Mouse (Mus musculus) adrenal gland, adult (tissue): ENCODE data around the gene B230217C12Rik.
A peak's percentile ranks its signal among the peaks of the same experiment; 100 is the strongest.

Experiments
- DNase-seq, 2 experiments: peaks; one replicate each; pipeline ENCODE4 v3.0.0; 2022 to 2023; ENCODE audit warnings: low spot score in 1 of 2; ENCODE audit not compliant: inconsistent age in 2 of 2

B230217C12Rik gene

DNA sequence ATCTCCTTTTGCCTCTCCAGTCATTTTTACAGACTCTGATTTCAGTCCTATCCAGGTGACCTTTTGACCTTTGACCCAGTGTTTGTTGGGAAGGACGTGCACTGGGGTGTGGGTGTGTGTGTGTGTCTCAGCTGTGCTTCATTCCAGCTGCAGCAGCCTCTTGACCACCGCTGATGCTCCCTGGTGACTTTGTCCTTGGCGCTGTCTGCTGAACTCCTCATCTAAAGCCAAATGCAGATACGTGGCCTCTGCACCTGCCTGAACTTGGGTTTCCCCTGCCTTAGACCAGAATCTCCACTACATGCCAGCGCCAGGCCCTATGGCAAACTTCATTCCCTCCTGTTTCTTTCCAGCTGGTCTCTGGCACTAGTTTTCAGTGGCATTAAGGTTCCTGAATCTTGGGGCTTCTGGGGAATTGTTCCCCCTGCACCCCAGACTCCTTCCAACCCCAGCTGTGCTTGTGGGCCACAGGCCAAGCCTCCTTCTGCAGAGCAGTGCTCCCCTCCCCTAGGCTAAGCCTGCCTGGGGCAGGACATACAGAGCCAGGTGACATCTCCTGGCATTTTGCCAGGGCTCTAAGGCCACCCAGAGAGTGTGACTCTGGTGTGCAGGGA, 31.9 kb upstream of the B230217C12Rik start:
- DNase-seq = peak; percentile 66 to 76

DNA sequence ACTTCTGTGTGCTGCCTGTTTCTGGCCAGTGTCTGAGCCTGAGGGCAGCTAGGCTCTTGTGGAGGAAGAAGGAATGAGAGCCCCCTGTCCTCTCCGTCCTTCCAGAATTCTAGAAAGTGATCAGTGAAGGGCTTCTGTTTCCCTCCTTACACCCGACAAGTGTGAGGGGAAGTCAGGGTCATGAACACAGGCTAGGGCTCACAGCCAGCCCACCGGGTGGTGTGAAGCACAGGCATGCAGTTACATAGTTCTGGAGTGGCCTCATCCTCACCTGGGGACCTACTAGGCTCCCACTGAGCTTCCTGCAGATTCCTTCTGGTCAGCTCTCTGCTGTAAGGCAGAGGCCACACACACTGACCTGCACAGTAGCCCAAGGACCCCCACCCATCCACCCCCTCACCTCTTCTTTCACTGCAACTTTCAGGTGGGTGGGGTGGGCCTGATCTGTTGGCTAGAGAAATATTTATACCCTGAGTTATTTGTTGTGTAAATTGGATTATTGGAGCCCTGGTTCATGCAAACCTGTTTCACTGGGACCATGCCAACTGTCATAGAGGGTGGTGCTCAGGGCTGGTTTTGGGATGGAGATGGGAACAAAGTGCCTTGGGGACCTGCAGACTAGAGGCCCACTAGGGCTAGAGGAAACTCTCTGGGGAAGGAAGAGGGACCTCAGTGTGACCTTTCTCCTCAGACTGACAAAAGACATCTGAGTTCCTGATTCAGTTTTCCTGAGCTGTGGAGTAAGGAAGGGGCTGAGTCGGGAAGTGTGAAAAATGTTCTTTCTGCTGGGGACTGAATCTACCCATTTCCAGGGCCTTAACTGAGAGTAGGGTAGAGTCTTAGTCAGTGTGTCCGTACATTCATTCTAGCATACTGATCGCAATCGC, 31.1 kb upstream of the B230217C12Rik start:
- DNase-seq = peak in 1 of 2 experiments; percentile 68

DNA sequence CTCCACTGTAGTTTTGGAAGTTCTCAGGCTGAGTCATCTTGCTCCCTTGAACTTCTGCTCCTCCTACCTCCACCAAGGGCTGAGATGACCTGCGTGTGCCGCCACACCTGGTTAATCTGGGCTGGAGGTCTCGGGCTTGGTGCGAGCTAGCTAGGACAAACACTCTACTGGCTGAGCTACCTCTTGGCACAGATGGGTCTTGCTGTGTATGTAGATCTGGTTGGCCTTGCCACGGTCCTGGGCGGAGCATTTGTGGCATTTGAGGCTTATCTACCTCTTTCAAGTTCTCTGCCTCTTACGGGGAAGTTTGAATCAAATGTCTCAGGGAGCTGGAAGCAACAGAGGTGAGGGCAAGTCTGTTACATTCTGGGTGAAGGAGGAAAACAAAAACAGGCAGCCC, 30.2 kb upstream of the B230217C12Rik start:
- DNase-seq = peak; percentile 75 to 88

DNA sequence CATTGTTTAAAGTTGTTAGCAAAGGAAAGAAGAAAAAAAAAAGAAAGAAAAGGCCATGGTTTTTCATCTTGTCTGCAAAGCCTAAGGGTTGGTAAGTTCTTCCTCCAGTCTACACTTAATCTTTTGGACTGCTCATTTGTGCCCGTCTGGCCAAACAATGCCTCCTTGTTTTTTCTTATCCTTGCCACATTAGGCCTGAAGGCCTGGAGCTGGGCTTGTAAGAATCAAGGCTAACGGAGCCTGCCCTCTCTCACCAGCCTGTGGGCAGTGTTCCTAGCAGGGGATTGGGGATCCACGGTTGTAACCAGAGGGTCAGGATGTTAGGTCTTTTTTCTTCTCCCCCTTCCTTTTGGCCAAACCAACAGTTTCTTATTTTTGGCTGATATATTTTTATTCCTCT, 29.6 kb upstream of the B230217C12Rik start:
- DNase-seq = peak in 1 of 2 experiments; percentile 55

DNA sequence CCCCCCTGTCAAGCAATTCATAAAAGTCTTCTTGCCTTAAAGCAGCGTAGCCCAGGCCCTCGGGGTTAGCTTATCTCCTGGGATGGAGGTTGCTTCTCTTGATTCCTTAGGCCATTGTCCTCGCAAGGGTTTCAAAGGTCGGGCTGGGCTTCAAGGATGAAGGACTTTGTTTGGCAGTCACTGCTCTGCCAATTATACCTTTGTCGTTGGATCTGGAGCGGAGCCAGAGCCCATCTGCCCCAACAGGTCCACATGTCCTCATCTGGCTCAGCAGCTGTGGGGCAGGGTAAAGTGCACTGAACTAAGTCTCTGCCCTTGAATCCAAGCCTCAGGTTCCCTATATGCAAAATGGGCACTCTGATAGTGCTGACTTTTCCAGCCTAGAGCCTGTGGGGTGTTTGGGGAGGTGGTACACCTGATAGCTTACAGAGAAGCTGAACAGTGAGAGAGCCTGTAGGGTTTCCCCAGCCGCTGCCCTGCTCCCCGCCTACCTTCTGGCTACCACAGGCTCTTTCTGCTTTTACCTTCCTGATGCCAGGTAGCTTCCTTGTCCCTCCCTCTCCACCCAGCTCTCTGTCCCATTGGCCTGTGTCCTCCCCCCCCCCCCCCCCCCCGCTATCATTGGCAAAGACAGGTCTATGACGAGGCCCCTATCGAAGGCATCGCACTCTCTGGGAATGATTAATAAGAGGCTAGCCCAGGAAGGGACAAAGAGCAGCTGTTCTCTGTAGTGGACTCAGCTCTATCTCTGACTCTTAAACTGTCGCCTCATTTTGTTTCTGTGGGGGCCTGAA, 28.8 kb upstream of the B230217C12Rik start:
- DNase-seq = peak; percentile 52 to 75

DNA sequence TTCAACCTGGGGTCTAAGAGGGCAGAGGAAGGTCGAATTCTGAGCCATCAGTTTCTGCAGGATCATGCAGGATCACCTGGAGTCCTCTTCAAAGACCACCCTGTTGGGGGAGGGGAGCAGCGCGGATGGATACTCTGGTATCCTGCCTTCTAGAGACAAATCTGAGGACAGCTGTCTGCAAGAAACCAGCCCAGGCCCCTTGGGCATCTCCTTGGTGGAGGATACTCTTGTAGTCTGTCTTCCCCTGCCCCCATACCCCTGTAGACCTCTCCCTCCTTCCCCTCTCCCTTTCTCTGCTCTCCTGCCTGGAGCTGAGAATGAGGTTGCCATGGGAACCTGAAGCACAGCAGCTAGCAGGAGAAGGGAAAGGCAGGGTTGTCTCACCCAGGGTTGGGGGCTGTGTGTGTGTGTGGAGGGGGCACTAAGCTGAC, 28.1 kb upstream of the B230217C12Rik start:
- DNase-seq = peak; percentile 26 to 52

DNA sequence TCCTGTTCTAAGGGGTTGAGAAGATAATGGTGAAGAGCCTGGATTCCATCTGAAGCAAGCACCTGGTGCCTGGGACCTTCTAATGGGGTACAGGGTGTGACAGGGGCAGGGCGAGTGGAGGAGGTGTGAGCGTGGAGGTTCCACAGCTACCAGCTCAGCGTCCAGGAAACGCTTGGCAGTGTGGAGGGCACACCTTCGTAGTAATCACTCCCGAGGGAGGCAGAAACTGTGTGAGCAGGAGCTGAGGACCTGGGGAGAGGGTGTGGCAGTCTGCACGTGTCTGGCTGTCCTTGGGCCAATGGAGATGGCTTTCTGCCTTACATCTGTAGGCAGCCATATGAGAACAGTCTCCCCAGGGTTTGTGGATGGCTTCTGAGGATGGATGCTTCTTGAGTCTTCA, 27.5 kb upstream of the B230217C12Rik start:
- no peak for DNase-seq

DNA sequence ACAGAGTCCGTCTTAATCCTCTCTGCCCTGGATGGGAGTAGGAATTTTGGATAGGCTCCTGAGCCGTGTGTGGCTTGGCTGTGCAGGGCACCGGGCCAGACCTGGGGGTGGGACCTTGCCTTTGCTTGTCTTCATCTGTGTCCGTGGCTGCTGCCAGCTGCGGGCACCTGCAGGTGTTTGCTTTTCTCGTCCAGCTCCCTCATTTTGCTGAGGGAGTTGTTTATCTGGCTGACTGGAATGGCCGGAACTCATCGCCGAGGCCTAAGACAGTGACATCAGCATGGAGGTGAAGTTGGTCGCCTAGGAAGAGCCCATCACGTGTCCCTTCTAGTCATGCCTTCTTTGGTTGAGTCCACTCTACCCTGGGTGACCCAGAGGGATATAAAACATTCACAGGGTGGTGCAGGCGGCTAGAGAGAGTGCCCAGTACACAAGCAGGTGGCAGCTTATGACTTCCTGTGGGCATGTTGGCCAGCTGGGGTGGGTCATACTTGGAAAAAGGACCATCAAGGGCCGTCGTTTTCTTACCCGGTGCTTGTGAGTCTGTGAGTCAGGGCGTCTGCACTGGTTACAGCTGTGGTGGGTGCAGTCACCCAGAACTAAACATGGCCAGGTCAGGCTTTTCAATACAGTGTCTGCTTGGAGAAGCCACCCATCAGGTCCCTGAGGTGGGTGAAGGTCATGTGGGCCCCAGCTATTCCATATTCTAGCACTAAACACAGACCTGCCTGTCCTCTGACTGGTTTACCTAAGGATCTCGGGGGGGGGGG, 26.6 kb upstream of the B230217C12Rik start:
- peak in 1 of 2 experiments; percentile 24 for DNase-seq

DNA sequence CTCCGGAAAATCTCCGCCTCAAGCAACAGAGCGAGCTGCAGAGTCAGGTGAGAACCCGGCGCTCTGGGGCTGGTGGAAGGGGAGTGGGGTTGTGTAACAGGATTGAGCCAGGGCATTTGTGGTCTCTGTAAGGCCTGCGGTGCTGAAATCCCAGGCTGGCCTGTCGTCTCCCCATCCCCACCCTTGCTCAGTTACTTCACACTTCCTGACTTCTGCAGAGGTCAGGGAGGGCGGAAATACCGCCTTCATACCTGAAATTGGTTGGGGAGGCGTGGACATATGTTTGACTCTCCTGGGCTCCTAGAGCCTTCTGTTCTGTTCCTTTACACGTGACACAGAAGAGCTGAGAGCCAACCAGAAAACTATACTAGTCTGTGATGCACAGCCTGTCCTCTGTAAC, 24.8 kb upstream of the B230217C12Rik start:
- DNase-seq = no peak

DNA sequence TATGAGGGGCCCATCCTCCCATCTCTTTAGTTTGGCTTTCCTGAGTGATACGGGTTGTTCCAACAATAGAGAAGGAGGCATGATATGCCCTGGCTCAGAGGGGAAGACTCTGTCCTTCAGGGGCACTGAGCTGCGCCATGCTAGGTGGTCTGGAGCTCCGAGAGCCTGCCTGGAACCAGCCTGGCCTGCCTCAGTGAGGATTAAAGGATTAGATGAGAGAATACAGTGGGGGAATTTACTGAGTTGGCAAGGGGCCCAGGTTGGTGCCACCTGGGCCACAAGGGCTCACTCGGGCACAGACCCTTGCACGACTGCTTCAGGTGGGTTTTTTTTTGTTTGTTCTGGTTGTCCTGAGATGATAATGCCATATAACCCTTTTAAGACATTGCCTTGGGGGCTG, 24.4 kb upstream of the B230217C12Rik start:
- DNase-seq = no peak

DNA sequence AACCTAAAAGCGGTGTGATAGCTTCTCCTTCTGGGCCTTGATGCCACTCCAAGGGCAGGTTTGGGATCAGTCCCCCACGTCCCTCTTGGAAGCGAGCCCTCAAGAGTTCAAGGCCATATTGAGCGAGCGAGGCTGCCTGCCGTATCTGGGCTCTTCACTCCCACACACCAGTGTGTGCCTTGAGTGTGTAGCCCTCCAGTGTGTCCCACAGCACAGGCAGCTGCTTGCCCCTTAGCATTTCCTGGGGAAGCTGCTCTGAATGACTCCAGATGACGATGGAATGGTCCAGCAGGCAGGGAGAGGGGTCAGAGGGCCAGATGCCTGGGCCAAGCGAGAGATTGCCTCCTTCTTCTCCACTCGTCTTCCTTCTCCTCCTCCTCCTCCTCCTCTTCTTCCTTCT, 23.7 kb upstream of the B230217C12Rik start:
- DNase-seq = peak; percentile 71 to 86

DNA sequence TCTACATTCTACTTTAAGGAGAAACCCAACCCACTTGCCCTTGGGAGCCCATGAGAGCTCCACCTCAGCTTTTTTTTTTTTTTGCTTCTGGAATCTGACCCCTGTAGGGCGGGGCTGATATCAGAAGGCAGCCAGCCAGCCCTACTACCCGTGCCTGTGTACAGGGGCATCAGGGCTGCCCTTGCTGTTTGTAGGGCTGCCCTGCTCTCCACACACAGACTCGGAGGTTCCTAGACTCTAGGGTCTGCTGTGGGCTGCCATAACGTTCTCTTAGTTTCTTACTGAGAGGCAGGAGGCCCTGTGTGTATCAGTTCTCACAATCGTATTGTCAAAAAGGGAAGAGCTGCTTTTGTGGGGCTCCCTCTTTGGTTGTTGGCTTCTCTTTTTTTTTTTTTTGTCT, 23.2 kb upstream of the B230217C12Rik start:
- DNase-seq = peak; percentile 64 to 82

DNA sequence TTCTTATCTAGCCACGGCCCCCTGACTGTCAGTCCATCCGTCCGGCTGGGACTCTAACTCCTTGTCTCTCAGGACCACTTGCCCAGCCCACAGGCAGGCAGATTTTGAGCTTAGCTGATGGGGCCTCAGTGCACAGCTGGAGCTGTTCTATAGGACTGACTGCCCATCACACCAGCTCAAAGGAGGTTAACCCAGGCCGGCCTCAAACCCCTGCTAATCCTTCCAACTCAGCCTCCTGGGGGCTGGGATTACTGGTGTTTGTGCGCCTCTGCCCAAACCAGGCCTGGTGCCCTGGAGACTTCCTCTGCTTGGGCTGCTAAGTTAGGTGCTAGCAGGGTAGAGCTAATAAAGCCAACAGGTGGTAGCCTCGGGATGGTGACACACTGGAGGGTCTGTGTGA, 22.6 kb upstream of the B230217C12Rik start:
- peak; percentile 15 to 46 for DNase-seq

DNA sequence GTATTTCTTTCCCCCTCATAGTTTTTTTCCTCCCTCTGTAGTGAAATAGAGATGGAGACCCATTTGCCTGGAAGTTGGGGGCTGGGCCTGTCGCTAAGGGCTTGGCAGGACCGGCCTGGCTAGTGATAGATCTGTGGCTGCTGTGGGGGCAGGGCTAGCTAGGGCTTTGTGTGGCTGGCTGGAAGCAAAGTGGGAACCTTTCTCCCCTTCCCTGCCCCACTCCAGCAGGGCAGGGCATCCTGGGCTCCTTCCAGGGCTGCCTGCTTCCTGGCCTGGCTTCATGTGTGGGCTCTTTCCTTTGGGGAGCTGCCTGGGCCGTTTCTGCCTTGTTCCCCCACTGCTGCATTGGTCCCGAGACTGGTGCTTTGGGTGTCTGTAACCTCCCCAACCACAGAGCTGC, 22.0 kb upstream of the B230217C12Rik start:
- peak; percentile 35 to 58 for DNase-seq

DNA sequence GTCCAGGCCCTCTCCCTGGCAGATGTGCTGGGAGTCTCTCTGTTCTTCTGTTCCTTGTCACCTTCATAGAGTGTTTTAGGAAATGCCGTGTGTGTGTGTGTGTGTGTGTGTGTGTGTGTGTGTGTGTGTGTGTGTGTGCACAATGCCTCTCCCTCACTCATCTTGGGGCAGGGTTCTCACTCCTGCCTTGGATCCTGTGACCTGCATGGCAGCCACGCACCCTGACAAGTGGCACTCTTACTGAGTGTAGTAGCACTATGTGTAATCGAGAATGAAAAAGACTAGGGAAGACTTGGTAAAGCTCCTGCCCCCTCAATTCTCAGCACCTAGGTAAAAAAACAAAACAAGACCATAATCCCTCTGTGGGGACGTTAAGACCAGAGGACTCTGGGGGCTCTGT, 21.5 kb upstream of the B230217C12Rik start:
- DNase-seq = no peak

DNA sequence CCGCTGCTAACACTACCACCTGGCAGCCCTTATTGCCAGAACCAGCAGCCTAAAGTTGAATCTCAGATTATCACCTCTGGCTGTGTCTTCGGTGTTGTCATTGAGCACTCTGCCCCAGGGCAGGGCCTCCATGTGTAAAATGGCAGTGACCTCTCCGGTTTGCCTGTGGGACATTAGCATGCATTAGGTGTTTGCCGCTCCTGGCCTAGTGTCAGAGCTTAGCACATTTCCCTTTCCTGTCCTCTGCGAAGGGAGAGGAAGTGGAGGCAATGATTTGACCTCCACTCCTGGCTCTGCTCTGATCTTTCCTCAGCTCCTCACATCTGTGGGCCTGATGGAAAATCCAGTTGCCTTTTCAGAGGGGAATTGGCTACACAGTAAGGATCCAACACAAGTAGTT, 20.7 kb upstream of the B230217C12Rik start:
- DNase-seq = peak; percentile 26 to 71

DNA sequence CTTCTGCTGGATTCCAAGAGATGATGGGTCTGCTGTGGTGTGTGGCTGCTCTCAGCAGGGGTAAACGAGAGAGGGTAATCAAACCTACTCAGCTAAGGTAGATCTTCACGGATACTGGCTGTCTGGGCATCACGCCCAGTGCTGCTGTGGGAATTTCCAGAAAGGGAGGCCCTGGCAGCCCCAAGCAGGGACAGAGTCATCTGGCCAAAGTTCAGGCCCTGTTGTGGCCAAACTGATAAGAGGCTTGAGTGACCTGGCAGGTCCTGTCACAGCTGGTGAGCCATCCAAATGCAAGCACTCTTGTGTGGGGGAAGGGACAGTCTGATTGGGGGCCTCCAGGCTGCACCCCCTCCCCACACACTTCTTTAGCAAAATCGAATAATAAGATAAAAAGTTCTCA, 19.7 kb upstream of the B230217C12Rik start:
- peak; percentile 90 to 94 for DNase-seq

DNA sequence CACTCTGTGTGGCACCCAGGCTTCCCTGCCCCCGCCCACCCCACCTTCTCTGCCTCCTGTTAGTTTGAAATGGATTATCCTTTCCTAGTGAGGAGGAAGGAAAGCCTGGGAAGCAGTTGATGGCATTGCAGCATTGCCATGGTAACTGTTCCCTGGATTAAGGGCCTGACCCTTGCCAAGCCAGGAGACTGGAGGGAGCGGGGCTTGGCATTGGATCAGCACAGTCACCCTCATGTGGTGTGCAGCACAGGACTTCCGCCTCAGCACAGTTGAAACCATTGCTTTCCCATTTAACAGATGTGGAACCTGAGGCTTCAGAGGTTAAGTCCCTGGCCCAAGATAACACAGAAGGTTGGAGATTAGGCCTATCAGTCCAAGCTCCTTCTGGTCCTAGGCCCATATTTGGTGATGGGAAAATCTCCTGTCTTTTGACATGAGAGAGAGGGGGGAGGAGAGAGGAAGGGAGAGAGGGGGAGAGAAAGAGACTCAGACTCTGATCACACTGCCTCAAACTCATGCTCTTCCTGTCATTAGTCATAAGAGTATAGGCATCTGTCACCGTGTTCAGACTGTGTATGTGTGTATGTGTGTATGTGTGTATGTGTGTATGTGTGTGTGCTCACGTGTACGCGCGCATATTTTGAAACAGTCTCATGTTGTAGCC, 19.0 kb upstream of the B230217C12Rik start:
- DNase-seq = peak; percentile 48 to 59

DNA sequence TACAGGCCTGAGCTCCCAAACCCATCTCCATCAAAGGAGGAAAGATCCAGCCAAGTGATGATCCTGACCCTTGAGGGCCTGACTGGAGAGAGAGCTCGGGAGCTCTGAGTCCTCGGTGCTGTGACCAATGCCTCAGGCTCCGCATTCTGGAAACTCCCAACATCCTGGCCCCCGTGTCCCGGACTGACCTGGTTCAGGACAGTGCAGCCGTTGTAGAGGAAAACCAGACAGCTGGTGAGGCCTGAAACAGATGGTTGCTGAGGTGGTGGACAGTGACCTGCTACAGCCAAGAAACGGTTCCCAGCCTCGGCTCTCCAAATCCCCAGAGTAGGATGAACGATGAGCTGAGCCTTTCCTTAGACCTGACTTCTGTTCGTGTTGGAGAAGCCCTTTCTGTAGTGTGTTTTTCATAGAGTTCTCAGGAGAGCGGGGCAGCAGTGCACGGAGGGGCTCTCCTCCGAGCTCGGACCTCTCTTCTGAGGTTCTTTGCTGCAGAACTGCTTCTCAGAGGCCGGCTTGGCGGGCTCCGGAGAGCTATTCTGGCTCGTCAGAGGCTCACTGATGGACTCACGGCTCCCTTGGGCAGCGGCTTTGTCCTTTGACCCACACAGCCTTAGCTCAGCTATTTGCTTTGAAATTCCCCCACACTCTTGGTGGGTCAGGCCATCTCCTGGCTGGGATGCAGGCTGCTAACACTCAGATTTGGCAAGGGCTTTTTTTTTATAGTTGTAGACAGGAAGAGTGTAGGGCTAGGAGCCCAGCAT, 17.6 kb upstream of the B230217C12Rik start:
- DNase-seq = peak; percentile 30 to 55
